Mouse (Mus musculus) B cell, adult 2 months (primary cell): ENCODE data around the gene Dixdc1.
A peak's percentile ranks its signal among the peaks of the same experiment; 100 is the strongest.

Experiments
- DNase-seq, 2 experiments: peaks; one replicate each; pipeline ENCODE4 v3.0.0; 2022

Dixdc1 gene

DNA sequence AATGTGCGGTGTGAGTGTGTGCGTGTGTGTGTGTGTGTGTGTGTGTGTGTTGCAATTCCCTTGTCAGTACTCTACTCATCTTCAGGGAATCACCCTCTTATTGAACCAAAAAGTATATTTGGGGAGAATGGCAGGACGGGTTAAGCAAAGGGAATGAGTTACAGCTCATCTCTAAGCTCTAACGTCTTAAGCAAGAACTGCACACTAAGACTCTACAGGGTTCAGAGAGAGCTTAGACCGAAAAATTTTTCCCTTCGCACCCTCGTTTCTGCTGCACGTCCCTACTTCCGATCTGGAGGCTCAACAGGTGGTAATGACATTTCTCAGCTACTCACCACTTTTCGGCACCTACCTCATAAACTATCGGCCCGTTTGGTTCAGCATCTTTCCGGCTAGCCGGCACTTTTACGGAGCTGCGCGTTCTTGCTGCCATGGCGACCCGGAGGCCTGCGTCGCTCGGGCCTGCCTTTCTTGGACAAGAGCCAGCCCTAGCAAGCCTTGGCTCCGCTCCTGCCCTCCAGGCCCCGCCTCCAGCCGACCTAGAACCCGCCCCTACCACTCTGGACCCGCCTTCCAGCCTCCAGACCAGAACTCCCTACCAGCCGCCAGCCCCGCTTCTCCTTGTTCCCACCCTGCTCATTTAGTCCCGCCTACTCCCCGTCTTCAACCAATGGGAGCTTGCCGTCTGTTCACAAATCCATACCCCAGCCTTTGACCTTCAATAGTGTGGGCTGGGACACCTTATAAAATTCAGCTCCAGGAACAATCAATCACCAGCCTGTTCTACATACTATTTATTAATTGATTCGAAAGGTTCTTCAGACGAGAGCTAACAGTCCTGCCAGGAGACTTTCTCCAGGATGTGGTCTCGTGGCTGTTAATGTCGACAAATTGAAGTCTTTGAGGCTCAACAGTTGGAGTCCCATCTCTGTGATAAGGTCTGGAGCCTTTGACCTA is at the start of gene Dixdc1:
TSS of gene Dixdc1 (minus strand) at position 604 of the 957 bp plus-strand sequence.
- peak; percentile 80 to 83 for DNase-seq

DNA sequence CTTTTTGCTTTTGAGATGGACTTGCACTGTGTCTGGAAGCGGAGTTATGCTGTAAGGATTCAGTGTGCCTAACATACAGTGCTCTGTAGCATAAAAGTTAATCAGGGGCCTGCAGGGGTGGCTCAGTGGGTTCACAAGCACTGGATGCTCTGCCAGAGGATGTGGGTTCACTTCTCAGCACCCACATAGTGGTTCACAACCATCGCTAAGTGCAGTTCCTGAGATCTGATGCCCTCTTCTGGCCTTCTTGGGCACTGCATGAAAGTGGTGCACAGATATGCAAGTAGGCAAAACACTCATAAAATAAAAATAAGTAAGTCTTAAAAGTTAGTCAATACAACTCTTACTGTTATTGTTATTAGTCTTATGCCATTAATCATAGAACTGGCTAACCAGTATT is 42.8 kb upstream of the Dixdc1 start:
- peak; percentile 69 to 73 for DNase-seq

DNA sequence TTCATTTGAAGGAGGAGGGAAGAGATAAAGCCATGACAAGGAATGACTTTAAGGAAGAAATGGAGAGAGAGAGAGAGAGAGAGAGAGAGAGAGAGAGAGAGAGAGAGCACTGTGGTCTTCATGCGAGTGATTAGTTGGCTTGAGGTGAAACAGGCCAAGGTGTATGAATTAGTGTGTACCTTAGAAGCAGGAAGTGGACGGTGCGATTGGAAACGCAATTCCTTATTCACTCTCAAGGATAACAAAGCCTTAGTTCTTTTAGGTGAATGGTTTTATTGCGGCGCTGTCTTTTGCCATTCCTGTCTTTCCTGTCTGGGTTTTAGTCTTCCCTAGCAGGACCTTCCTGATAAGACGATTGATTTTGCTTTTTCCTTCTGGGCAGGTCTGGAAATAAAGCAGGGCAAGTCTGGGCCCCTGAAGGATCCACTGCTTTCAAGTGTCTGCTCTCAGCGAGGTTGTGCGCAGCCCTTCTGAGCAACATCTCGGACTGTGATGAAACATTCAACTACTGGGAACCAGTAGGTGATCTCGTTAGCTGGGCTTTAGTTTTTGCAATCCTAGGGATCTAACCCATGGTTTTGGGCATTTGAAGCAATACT is 36.9 kb upstream of the Dixdc1 start:
- no peak for DNase-seq

DNA sequence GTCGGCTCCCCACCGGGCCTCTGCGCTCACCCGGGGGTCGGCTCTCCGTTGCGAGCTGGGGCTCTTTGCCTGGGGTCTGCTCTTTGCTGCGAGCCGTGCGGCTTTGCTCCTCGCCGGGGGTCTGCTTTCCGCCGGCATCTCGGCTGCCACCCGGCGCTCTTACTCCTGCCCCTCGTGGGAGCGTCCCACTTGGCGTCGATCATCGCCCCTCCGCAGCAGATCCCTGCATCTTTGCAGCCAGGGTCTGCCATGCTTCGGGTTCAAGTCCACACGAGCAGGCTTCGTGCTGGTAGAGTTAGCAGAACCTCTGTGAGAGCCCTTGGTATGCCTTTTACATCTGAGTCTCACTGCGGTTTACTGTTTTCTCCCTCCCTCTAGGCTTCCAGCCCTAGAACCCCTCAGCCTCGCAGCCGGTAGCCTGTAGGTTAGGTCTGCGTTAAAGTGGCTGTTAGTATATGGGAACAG is 36.4 kb upstream of the Dixdc1 start:
- peak in 1 of 2 experiments; percentile 32 for DNase-seq

- DNase-seq, result peak; percentile 80 to 81
Measured at GRCm38 (mm10) chr9:50774991-50775612, 35.8 kb upstream of the Dixdc1 start, which contains the start of the genes Alg9 and 1110032A03Rik. TSS of gene Alg9 (plus strand) at chr9:50775019. TSS of gene 1110032A03Rik (minus strand) at chr9:50775520.

GRCm38 (mm10) chr9:50774026-50774462 is 34.7 kb upstream of the Dixdc1 start:
- DNase-seq, result peak; percentile 50 to 55

DNA sequence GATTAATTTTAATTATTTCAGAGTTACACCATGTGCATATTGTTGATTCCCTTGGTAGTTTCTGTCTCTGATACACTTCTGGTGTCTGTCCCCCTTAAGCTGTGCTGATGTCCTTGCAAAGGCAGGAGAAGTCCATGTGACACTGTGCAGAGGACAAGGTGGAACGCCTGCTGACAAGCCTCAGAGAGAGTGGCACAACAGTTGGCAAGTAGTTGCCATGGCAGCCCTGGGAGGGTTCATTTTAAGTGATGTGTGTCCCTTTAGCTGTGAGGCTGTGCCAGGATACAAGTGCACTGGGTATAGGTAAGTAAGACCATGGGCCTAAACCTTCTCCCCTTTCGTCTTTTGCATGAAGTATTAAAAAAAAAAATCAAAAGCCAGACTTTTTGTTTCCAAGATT is 30.7 kb upstream of the Dixdc1 start:
- DNase-seq, result no peak

DNA sequence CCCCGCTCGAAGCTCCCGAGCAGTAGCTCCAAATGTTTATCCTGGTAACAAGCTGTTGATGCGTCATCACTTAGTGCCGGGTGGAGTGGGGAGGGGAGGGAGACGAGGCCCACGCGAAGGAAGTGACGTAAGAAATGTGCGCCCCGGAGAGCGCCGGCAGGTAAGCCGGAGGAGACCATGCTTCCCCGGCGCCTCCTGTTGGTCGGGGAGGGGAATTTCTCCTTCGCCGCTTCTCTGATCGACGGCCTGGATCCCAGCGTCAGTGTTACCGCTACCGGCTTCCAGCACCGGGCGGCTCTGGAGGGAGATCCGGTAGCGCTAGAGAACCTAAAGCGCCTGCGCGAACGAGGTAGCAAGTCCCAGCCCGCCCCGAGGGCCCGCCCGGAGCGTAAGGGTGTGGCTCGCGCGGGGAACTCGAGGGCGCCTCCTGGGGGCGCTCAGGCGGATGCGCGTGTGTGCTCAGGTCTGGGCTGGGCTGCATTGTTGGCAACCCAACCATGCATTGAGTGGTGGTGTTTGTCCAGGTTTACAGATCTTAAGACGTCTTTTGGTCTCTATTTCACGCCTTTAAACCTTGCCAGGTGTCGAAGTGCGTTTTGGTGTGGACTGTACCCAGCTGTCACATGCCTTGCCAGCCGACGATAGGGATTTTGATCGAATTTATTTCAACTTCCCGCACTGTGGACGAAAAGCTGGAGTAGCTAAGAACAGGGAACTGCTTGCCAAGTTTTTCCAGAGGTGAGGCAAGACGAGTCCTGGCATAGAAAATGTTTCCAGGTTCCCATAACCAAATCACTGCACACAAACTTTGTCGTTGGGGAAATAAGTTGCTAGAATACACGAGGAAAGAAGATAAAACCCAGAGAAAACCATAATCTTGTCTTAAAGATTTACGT is 29.0 kb upstream of the Dixdc1 start, which contains the start of gene Fdxacb1:
TSS of gene Fdxacb1 (plus strand) at position 130 of the 896 bp plus-strand sequence.
- peak; percentile 98 for DNase-seq

- DNase-seq, result no peak
Measured at GRCm38 (mm10) chr9:50767531-50768106, 28.3 kb upstream of the Dixdc1 start.

GRCm38 (mm10) chr9:50763331-50763730 is 24.0 kb upstream of the Dixdc1 start:
- DNase-seq, result peak; percentile 32 to 51

GRCm38 (mm10) chr9:50761520-50762243 is 22.4 kb upstream of the Dixdc1 start:
- no peak for DNase-seq

GRCm38 (mm10) chr9:50756711-50757110 is 17.4 kb upstream of the Dixdc1 start:
- no peak for DNase-seq

- DNase-seq, result no peak
Measured at GRCm38 (mm10) chr9:50753947-50754346, 14.6 kb upstream of the Dixdc1 start.

DNA sequence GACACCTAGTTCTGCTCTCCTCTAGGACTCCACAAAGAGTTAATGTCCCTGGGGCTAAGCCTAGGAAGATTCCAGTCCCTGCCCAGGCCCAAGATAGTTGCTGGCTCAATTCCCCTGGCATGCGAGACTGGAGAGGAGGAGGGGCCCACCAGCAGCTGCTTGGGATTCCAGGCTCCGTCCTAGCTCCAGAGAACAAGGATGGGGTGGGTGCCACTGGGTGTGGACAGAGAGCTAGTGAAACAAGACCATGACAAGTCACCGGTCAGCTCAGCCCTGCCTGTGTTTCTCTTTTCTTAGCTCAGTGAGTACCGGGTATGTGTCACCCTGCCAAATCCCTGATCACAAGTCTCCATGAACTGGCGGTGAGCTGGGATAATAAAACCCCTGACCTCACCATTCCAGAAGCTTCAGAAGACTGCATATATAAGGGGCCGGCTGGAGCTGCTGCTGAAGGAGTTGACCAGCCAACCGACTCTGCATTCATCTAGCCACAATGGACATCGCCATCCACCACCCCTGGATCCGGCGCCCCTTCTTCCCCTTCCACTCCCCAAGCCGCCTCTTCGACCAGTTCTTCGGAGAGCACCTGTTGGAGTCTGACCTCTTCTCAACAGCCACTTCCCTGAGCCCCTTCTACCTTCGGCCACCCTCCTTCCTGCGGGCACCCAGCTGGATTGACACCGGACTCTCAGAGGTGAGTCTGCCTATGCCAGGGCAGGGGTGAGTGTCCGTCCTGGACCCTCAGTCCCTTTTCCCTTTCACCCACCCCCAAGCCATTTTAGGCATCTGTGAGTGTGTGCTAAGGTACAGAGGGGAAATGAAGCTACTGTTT is 13.7 kb upstream of the Dixdc1 start:
- DNase-seq, result no peak

DNA sequence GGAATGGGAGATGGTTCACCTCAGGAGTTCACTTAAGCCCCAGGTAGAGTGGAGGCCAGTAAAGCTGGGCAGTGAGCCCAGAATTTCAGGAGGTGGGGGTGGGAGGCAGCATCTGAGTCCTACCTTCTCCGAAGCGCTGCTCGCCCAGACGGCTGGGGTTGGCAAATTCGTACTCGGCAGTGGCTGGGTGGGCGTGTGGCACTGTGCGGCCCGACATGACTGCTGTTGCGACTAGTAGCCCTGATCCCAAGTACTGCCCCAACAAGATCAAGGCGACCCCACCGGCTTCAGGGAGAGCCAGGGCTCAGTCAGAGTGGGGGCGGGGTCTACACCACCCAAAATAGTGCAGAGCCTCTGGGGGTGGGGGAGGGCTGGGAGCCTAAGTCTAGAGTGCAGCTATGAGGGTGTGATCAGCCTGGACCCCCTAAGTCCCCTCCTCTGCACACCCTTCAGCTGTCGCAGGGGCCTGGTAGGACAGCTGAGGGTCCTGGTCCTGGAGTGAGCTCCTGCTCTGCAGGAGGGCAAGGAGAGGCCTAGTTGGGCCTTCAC is 12.8 kb upstream of the Dixdc1 start, which contains the start of gene Hspb2:
TSS of gene Hspb2 (minus strand) at position 301 of the 549 bp plus-strand sequence.
- no peak for DNase-seq

DNA sequence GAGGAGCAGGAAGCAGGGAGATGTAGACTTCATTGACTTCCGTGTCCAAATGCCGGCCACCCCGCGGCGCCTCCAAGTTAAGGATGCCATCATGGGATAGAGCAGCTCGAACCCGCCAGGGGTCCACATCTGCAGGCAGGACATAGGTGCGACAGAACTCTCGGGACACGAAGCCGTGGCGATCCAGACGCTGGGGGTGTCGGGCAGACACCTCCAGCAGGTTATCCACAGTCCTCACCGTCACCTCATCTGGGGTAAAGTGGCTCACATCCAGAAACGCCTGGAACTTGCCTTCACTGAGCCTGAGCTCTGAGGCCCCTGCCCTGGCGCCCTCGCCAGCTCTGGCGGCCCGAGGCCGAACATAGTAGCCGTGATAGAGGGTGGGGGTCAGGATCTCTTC is 12.0 kb upstream of the Dixdc1 start, which contains the start of gene Cryab:
TSS of gene Cryab (plus strand) at position 3 of the 400 bp plus-strand sequence.
- no peak for DNase-seq

DNA sequence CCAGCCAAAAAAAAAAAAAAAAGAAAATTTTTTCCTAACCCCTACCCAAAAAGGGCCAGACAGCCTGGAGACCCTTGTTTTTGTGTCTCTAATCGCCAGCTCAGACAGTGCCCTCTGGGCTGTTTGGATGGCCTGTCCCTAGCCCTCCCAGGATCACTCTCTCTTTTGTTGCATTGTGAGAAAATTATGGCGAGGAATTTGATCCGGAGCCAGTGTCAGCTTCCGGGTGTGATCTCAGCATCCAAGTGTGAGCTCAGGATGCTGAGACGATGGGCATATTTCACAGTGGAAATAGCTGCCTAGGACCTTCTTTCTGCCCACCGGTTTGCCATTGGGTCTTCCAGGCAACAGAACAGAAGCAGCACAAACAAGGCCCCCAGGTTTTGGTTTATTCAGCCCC is 11.4 kb upstream of the Dixdc1 start:
- DNase-seq, result no peak

DNA sequence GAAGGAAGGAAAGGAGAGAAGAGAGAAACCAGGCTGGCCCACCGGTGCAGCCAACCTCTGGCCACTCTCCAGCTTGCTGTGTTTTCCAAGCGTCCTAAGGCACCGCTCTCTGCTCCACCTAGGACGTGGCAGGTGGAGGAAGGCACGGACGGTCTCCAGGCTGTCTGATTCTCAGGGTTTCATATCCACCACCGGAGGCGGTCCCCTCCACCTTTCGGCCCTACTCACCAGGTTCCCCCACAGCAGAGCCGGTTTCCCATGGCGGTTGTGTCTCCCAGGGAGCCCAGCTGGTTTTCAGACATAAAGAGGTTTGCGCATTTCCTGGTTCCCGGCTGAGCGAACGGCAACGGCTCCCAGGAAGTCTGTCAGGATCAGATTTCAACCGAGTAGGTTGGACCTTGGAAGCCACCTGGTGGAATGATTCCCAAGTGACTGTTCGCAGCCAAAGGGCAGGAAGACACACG is 6.9 kb upstream of the Dixdc1 start, which contains the start of gene 2310030G06Rik:
TSS of gene 2310030G06Rik (minus strand) at position 323 of the 464 bp plus-strand sequence.
- no peak for DNase-seq

DNA sequence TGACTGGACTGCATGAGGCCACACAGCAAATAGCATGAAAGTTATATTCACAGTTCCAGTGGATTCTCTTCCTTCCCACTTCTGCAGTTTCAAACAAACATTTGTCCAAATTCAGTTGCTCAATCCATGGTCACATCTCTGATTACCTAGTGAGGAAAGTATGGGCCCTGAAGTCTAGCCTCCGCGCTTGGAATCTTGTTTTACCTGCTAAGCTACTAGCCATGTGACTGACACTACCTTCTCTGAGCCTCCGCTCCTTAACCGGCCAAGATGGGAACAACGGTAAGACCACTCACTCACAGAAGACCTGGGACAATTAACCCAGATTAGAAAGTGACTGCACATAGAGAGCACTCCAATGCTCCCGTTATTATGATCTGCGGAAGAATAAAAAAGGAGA is 6.5 kb upstream of the Dixdc1 start:
- DNase-seq, result no peak
